Mouse (Mus musculus) myocyte (in vitro differentiated cells): ENCODE measurements around the gene Nkx3-2. TPM values are rescaled to one million over a fixed set of nuclear protein-coding genes. Genes with fewer than 3 reads are reported as not detected.

Source experiments
- H3K27me3 ChIP-seq: one replicate; pipeline ENCODE4 v1.6.1; 2011; ENCODE audit not compliant: control insufficient read depth, insufficient read depth, insufficient read length
- H3K36me3 ChIP-seq: one replicate; pipeline ENCODE4 v1.6.1; 2011; ENCODE audit not compliant: control insufficient read depth, insufficient read depth
- H3K4me2 ChIP-seq: one replicate; pipeline ENCODE4 v1.6.1; 2011; ENCODE audit warnings: low read depth, control low read depth
- H3K4me3 ChIP-seq: one replicate; pipeline ENCODE4 v1.5.1; 2011; ENCODE audit warnings: mild to moderate bottlenecking, control low read depth, moderate library complexity
- H3K79me2 ChIP-seq: one replicate; pipeline ENCODE4 v1.6.1; 2011; ENCODE audit not compliant: control insufficient read depth, insufficient read depth
- H3ac ChIP-seq: one replicate; pipeline ENCODE4 v1.6.1; 2011; ENCODE audit not compliant: control insufficient read depth, insufficient read length
- CEBPB ChIP-seq: IDR thresholded peaks from 2 replicates; pipeline ENCODE4 v1.6.1; 2011; ENCODE audit warnings: mild to moderate bottlenecking, moderate library complexity; ENCODE audit not compliant: poor library complexity, insufficient read depth, severe bottlenecking
- E2F4 ChIP-seq: IDR thresholded peaks from one replicate; pipeline ENCODE4 v1.6.1; 2011; ENCODE audit warnings: mild to moderate bottlenecking, control low read depth, moderate library complexity; ENCODE audit not compliant: insufficient read depth
- MAX ChIP-seq: IDR thresholded peaks from one replicate; pipeline ENCODE4 v1.6.1; 2011; ENCODE audit warnings: low read depth, mild to moderate bottlenecking, control low read depth
- MYOD1 ChIP-seq, 3 experiments: IDR thresholded peaks; one replicate each; pipeline ENCODE4 v1.6.1; 2011; ENCODE audit warnings: control low read depth in 2 of 3, low read depth in 2 of 3, mild to moderate bottlenecking in 2 of 3, moderate library complexity in 1 of 3; ENCODE audit not compliant: insufficient read length in 2 of 3, control insufficient read depth in 1 of 3
- MYOG ChIP-seq, 3 experiments: IDR thresholded peaks; one replicate each; pipeline ENCODE4 v1.6.1; 2011; ENCODE audit warnings: control low read depth in 2 of 3, low read depth in 2 of 3, mild to moderate bottlenecking in 2 of 3; ENCODE audit not compliant: insufficient read length in 2 of 3, control insufficient read depth in 1 of 3, insufficient read depth in 1 of 3
- POLR2A ChIP-seq: IDR thresholded peaks from one replicate; pipeline ENCODE4 v1.6.1; 2011; ENCODE audit warnings: low read depth, mild to moderate bottlenecking, control low read depth, moderate library complexity; ENCODE audit not compliant: insufficient read length
- POLR2AphosphoS2 ChIP-seq: IDR thresholded peaks from one replicate; pipeline ENCODE4 v1.6.1; 2011; ENCODE audit warnings: low read depth, control low read depth; ENCODE audit not compliant: insufficient read length
- REST ChIP-seq: IDR thresholded peaks from one replicate; pipeline ENCODE4 v1.6.1; 2011; ENCODE audit warnings: mild to moderate bottlenecking, control low read depth, moderate library complexity; ENCODE audit not compliant: insufficient read depth, insufficient read length
- SRF ChIP-seq: IDR thresholded peaks from one replicate; pipeline ENCODE4 v1.6.1; 2011; ENCODE audit warnings: low read depth; ENCODE audit not compliant: control insufficient read depth, insufficient read length
- TCF12 ChIP-seq: IDR thresholded peaks from one replicate; pipeline ENCODE4 v1.6.1; 2011; ENCODE audit warnings: mild to moderate bottlenecking, control low read depth; ENCODE audit not compliant: poor library complexity, insufficient read depth, severe bottlenecking
- TCF3 ChIP-seq: IDR thresholded peaks from one replicate; pipeline ENCODE4 v1.6.1; 2011; ENCODE audit warnings: low read depth, control low read depth; ENCODE audit not compliant: insufficient read length
- USF1 ChIP-seq: IDR thresholded peaks from one replicate; pipeline ENCODE4 v1.6.1; 2011; ENCODE audit warnings: low read depth, mild to moderate bottlenecking, control low read depth, moderate library complexity
- polyA plus RNA-seq: library from polyadenylated mRNA; unstranded; fragments of >200 nt; fragmentation: generic; extraction: Trizol; gene quantifications from one replicate; pipeline ENCODE4 v1.2.1, GENCODE M21; 2012; ENCODE audit warnings: missing spikeins

Gene Nkx3-2
- polyA plus RNA-seq, 1 experiment = 0.11 TPM

GRCm38 (mm10) chr5:41768382-41769040 lies 4.2 kb upstream of the Nkx3-2 start:
- H3ac ChIP-seq = no peak overlapping the region
- no peak overlapping the region for H3K4me3 ChIP-seq

GRCm38 (mm10) chr5:41767296-41768200 lies 3.2 kb upstream of the Nkx3-2 start:
- Histone ChIP-seq H3K79me2 (no peaks in the 10 kb centered on the region), H3K4me3 (no peak overlapping the region), H3K4me2 (peak overlapping the region; percentile 70), H3K27me3 (peaks cover 17% of the 10 kb centered on the region), H3K36me3 (no peaks in the 10 kb centered on the region), H3ac (no peak overlapping the region)
- TF ChIP-seq MAX (no peak), POLR2A (no peak), USF1 (no peak), E2F4 (no peak), SRF (no peak), TCF3 (no peak), POLR2AphosphoS2 (no peak), TCF12 (no peak), REST (no peak), MYOG (IDR thresholded peaks at IDR 0.05; ENCODE audit: control insufficient read depth in 1 of 3, insufficient read depth in 1 of 3, insufficient read length in 2 of 3, low read depth in 2 of 3) (no peak), MYOD1 (IDR thresholded peaks at IDR 0.05; ENCODE audit: control insufficient read depth in 1 of 3, insufficient read length in 2 of 3, low read depth in 2 of 3) (no peak), CEBPB (no peak)

More at GRCm38 (mm10) chr5:41768382-41769040, 4.2 kb upstream of the Nkx3-2 start:
- TF ChIP-seq REST (no peak), SRF (no peak), MYOG (IDR thresholded peaks at IDR 0.05; ENCODE audit: control insufficient read depth in 1 of 3, insufficient read depth in 1 of 3, insufficient read length in 2 of 3, low read depth in 2 of 3) (no peak)
- Histone ChIP-seq H3K27me3 (peaks cover 7% of the 10 kb centered on the region), H3K4me2 (peak overlapping the region; percentile 70), H3K79me2 (no peaks in the 10 kb centered on the region), H3K36me3 (no peaks in the 10 kb centered on the region)

DNA sequence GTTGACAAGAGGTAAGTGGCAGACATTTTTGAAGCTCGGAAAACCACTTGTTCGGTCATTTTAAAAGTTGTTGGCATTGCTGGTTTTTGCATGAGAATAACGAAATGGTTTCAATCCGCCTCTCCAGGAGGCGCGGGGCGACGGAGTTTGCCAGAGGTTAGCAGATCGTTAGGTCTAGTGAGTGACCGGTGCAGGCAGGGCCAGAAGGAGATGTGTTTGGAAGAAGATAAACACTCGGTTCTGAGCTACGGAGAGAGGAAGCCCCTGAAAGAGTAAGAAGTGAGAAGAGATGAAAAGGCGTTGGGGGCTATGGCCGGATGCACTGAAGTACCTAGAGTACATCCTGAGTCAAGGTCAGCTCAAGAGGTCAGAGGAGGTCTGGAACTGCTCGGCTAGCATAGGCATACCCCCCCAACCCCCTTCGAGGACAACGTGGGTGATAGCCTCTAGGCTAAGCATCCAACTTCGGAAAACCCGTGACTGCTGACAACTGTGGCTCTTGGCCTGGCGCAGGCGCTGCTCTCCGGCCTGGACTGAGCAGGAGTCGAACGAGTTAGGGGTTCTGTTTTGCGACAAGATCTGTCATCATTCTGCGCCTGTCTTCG lies 2.2 kb upstream of the Nkx3-2 start:
- Histone ChIP-seq H3ac (no peak overlapping the region), H3K4me2 (no peak overlapping the region), H3K4me3 (no peak overlapping the region), H3K27me3 (peaks cover 25% of the 10 kb centered on the region), H3K36me3 (no peaks in the 10 kb centered on the region), H3K79me2 (no peaks in the 10 kb centered on the region)
- TF ChIP-seq REST (no peak), E2F4 (no peak), USF1 (no peak), SRF (no peak), TCF3 (no peak), POLR2AphosphoS2 (no peak), MYOG (IDR thresholded peaks at IDR 0.05; ENCODE audit: control insufficient read depth in 1 of 3, insufficient read depth in 1 of 3, insufficient read length in 2 of 3, low read depth in 2 of 3) (no peak), CEBPB (no peak), POLR2A (no peak), TCF12 (no peak), MYOD1 (IDR thresholded peaks at IDR 0.05; ENCODE audit: control insufficient read depth in 1 of 3, insufficient read length in 2 of 3, low read depth in 2 of 3) (no peak), MAX (no peak)

- no peaks in the 10 kb centered on the region for H3K79me2 ChIP-seq
- H3K27me3 ChIP-seq = peaks cover 28% of the 10 kb centered on the region
- TF ChIP-seq MYOD1 (IDR thresholded peaks at IDR 0.05; ENCODE audit: control insufficient read depth in 1 of 3, insufficient read length in 2 of 3, low read depth in 2 of 3) = no peak
- TF ChIP-seq TCF3 = no peak
- TF ChIP-seq CEBPB = no peak
- no peak for TF ChIP-seq REST
- no peak for TF ChIP-seq MYOG (IDR thresholded peaks at IDR 0.05; ENCODE audit: control insufficient read depth in 1 of 3, insufficient read depth in 1 of 3, insufficient read length in 2 of 3, low read depth in 2 of 3)
- TF ChIP-seq MAX = no peak
- TF ChIP-seq POLR2AphosphoS2 = no peak
- no peak for TF ChIP-seq POLR2A
- TF ChIP-seq SRF = no peak
- no peak for TF ChIP-seq E2F4
- TF ChIP-seq USF1 = no peak
- no peak for TF ChIP-seq TCF12
- H3K36me3 ChIP-seq = no peaks in the 10 kb centered on the region
- no peak overlapping the region for H3ac ChIP-seq
- H3K4me3 ChIP-seq = no peak overlapping the region
- H3K4me2 ChIP-seq = no peak overlapping the region
These were observed 1.5 kb upstream of the Nkx3-2 start for GRCm38 (mm10) chr5:41765626-41766405.
